In the genomic region with DNA sequence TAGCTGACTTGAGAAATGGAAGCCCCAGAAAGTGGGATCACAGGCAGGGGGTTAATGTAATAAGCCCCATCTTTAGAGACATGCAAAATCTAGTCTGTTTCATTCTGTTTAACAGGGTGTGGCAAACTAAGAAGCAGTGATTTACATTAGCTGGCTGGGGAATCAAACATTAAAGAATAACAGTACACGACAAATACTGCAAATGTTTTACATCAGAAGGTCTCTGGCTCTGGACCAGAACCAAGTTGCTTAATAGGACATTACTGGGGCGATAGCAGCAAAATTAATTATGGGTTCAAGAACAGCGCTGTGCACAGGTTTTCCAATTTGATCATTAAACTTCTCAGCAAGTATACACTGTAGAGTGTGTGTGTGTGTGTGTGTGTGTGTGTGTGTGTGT, we compare ENCODE assay signal across 24 mouse cellular contexts.
DNase-seq lines count a peak whose midpoint lies in the region; ATAC-seq and TF ChIP-seq lines count a peak whose summit lies in the region.
"Had no signal": no experiment of that assay in that cellular context is flagged by ENCODE, and none has a peak within 500 bp of the region (broad histone marks: within the 10 kb centered on the region; RNA-seq: fewer than 3 reads in every experiment).

No protein-coding gene starts in this region.

- no peaks in the 10 kb centered on the region for H3K36me3 ChIP-seq in lung, embryonic 14.5 days (ENCODE audit: insufficient read depth)
- no peaks in the 10 kb centered on the region for H3K36me3 ChIP-seq in lung, postnatal 0 days (ENCODE audit: insufficient read depth, low read length)
- H3K36me3 ChIP-seq: embryonic facial prominence, embryonic 10.5 days; embryonic facial prominence, embryonic 12.5 days; forebrain, embryonic 15.5 days; G1E had no signal

- TF ChIP-seq EP300 in lung, postnatal 0 days (IDR thresholded peaks at IDR 0.05) = no peak

- 0 out of 2 replicates have a peak, but pooled peaks cover 5% of the 10 kb centered on the region for H3K4me1 ChIP-seq in lung, embryonic 14.5 days (ENCODE audit: insufficient read depth)
- H3K4me1 ChIP-seq in lung, postnatal 0 days (ENCODE audit: insufficient read depth, low read depth, low read length) = no peaks in the 10 kb centered on the region
- H3K4me1 ChIP-seq: embryonic facial prominence, embryonic 12.5 days; forebrain, embryonic 13.5 days; forebrain, embryonic 15.5 days had no signal

- no peak overlapping the region for H3K4me3 ChIP-seq in lung, embryonic 14.5 days (ENCODE audit: low read depth, low read length)
- no peak overlapping the region for H3K4me3 ChIP-seq in lung, postnatal 0 days (ENCODE audit: low read depth, low read length)
- H3K4me3 ChIP-seq: embryonic facial prominence, embryonic 10.5 days; embryonic facial prominence, embryonic 12.5 days; forebrain, embryonic 13.5 days; forebrain, embryonic 15.5 days had no signal

- WGBS in lung, embryonic 14.5 days = 46% methylated on average over 3 of the region's 3 CpGs
- WGBS in lung, postnatal 0 days = 73% methylated on average over 3 of the region's 3 CpGs

- no peak overlapping the region for H3K27ac ChIP-seq in lung, embryonic 14.5 days (ENCODE audit: low read depth)
- H3K27ac ChIP-seq in lung, postnatal 0 days (ENCODE audit: low read length) = no peak overlapping the region
- H3K27ac ChIP-seq: embryonic facial prominence, embryonic 10.5 days; embryonic facial prominence, embryonic 12.5 days; forebrain, embryonic 13.5 days; forebrain, embryonic 15.5 days had no signal

- no peak overlapping the region for H3K9ac ChIP-seq in lung, embryonic 14.5 days
- H3K9ac ChIP-seq in lung, postnatal 0 days (replicated peaks; ENCODE audit: low read depth) = no peak overlapping the region
- H3K9ac ChIP-seq: embryonic facial prominence, embryonic 12.5 days; forebrain, embryonic 13.5 days; forebrain, embryonic 15.5 days; forebrain, postnatal 0 days had no signal

- peak; percentile 8 for DNase-seq in adrenal gland, adult 2 months
- no peak for DNase-seq in adrenal gland, postnatal 4 days (ENCODE audit: low spot score in 2 of 2)
- DNase-seq in lung, embryonic 14.5 days = peak; percentile 76
- no peak for DNase-seq in lung, postnatal 25 days (ENCODE audit: low spot score)
- peak; percentile 15 for DNase-seq in lung, postnatal 0 days (ENCODE audit: low spot score)
- DNase-seq in lung, adult 18-20 months = no peak
- DNase-seq: adrenal gland, postnatal 10 days; adrenal gland, postnatal 25 days; B cell, adult 2 months; cerebellum, adult 11-12 months; cerebellum, adult 2 months; cerebellum, adult 9-10 months; cerebellum, postnatal 10 days; cerebellum, postnatal 25 days; forebrain, postnatal 0 days had no signal

- no peak for TF ChIP-seq CTCF in lung, embryonic 14.5 days (IDR thresholded peaks at IDR 0.05; ENCODE audit: low read depth)
- TF ChIP-seq CTCF in lung, postnatal 0 days (IDR thresholded peaks at IDR 0.05) = no peak

- no peak for ATAC-seq in lung, embryonic 14.5 days (ENCODE audit: insufficient read depth)
- no peak for ATAC-seq in lung, postnatal 0 days
- ATAC-seq: activated CD4-positive, CD25-positive, alpha-beta regulatory T cell, adult 4 months; CD4-positive, CD25-positive, alpha-beta regulatory T cell, adult 4 months; forebrain, embryonic 13.5 days; forebrain, embryonic 15.5 days; forebrain, postnatal 0 days; Patski had no signal

- 0 out of 2 replicates have a peak, but pooled peaks cover 3% of the 10 kb centered on the region for H3K9me3 ChIP-seq in lung, embryonic 14.5 days (ENCODE audit: low read depth, low read length)
- no peaks in the 10 kb centered on the region for H3K9me3 ChIP-seq in lung, postnatal 0 days (ENCODE audit: low read length)
- H3K9me3 ChIP-seq: embryonic facial prominence, embryonic 10.5 days; embryonic facial prominence, embryonic 12.5 days; forebrain, embryonic 13.5 days; forebrain, embryonic 15.5 days had no signal

- no peaks in the 10 kb centered on the region for H3K27me3 ChIP-seq in lung, embryonic 14.5 days (ENCODE audit: insufficient read depth, low read length)
- H3K27me3 ChIP-seq in lung, postnatal 0 days (replicated peaks; ENCODE audit: insufficient read depth, low read length) = no peaks in the 10 kb centered on the region
- H3K27me3 ChIP-seq: CH12.LX; embryonic facial prominence, embryonic 12.5 days; forebrain, embryonic 13.5 days; forebrain, embryonic 15.5 days had no signal

- no peak overlapping the region for H3K4me2 ChIP-seq in lung, embryonic 14.5 days
- no peak overlapping the region for H3K4me2 ChIP-seq in lung, postnatal 0 days (replicated peaks; ENCODE audit: low read depth, low read length)
- H3K4me2 ChIP-seq: embryonic facial prominence, embryonic 12.5 days; forebrain, embryonic 13.5 days; forebrain, embryonic 15.5 days had no signal

Comparison
In these comparisons a context has a peak if more than half of its experiments do, and no peak if none do; other contexts are left out.
1. DNase-seq: peak in adrenal gland, adult 2 months (single experiment), lung, embryonic 14.5 days (single experiment) and lung, postnatal 0 days (single experiment); none in adrenal gland, postnatal 4 days (0 of 2), lung, postnatal 25 days (single experiment) and lung, adult 18-20 months (0 of 2).